Comparison of ENCODE assay signal across 7 mouse cellular contexts in genomic region chr5:45493191-45494092, GRCm38 (mm10). TPM values are rescaled to one million over a fixed set of nuclear protein-coding genes. Genes with fewer than 3 reads are reported as not detected.
A peak's percentile ranks its signal among the peaks of the same experiment; 100 is the strongest.
DNase-seq lines count a peak whose midpoint lies in the region; ATAC-seq lines count a peak whose summit lies in the region.

TSS of gene Lap3 (plus strand) at chr5:45493374.

- peaks cover 34% of the 10 kb centered on the region for H3K36me3 ChIP-seq in embryonic facial prominence, embryonic 10.5 days (replicated peaks)
- H3K36me3 ChIP-seq in limb, embryonic 10.5 days, result peaks cover 34% of the 10 kb centered on the region
- H3K36me3 ChIP-seq in midbrain, embryonic 13.5 days, result peaks cover 18% of the 10 kb centered on the region

- H3K9me3 ChIP-seq in embryonic facial prominence, embryonic 10.5 days, result no peaks in the 10 kb centered on the region
- H3K9me3 ChIP-seq in limb, embryonic 10.5 days (replicated peaks), result no peaks in the 10 kb centered on the region
- H3K9me3 ChIP-seq in midbrain, embryonic 13.5 days, result no peaks in the 10 kb centered on the region

- peak within 1 kb of the TSS; percentile 73 for H3K9ac ChIP-seq in midbrain, embryonic 13.5 days (replicated peaks)

- peaks cover 18% of the 10 kb centered on the region for H3K4me1 ChIP-seq in embryonic facial prominence, embryonic 10.5 days
- peaks cover 15% of the 10 kb centered on the region for H3K4me1 ChIP-seq in limb, embryonic 10.5 days
- peaks cover 23% of the 10 kb centered on the region for H3K4me1 ChIP-seq in midbrain, embryonic 13.5 days (replicated peaks)

- H3K4me2 ChIP-seq in midbrain, embryonic 13.5 days (replicated peaks), result peak within 1 kb of the TSS; percentile 79

- DNase-seq in adrenal gland, postnatal 10 days, result peak; percentile 100
- peak; percentile 100 for DNase-seq in embryonic facial prominence, embryonic 10.5 days (ENCODE audit: low spot score)
- peak; percentile 99 for DNase-seq in kidney, adult 11 months
- DNase-seq in limb, embryonic 10.5 days (ENCODE audit: low spot score), result peak; percentile 99
- peak; percentile 96 for DNase-seq in spleen, adult 12 weeks (ENCODE audit: low spot score)

- peak; percentile 89 for ATAC-seq in granulocyte monocyte progenitor cell, adult 5-6 weeks (replicated peaks; ENCODE audit: poor library complexity, severe bottlenecking)
- peak; percentile 97 for ATAC-seq in midbrain, embryonic 13.5 days

- under 1% methylated on average over 78 of the region's 78 CpGs for WGBS in embryonic facial prominence, embryonic 10.5 days
- under 1% methylated on average over 78 of the region's 78 CpGs for WGBS in limb, embryonic 10.5 days
- WGBS in midbrain, embryonic 13.5 days, result under 1% methylated on average over 78 of the region's 78 CpGs

- peak within 1 kb of the TSS; percentile 90 for H3K27ac ChIP-seq in embryonic facial prominence, embryonic 10.5 days (replicated peaks)
- peak within 1 kb of the TSS; percentile 90 for H3K27ac ChIP-seq in limb, embryonic 10.5 days
- 0 out of 2 replicates have a peak within 1 kb of the TSS, but pooled peaks have one; percentile 33 for H3K27ac ChIP-seq in midbrain, embryonic 13.5 days

- H3K27me3 ChIP-seq in embryonic facial prominence, embryonic 10.5 days (replicated peaks; ENCODE audit: low read depth, poor library complexity, severe bottlenecking), result no peaks in the 10 kb centered on the region; the same call in 1 of the 2 replicates
- no peaks in the 10 kb centered on the region for H3K27me3 ChIP-seq in limb, embryonic 10.5 days (ENCODE audit: low read depth, poor library complexity, severe bottlenecking)
- H3K27me3 ChIP-seq in midbrain, embryonic 13.5 days, result no peaks in the 10 kb centered on the region; the same call in 1 of the 2 replicates

- peak within 1 kb of the TSS; percentile 82 for H3K4me3 ChIP-seq in embryonic facial prominence, embryonic 10.5 days
- H3K4me3 ChIP-seq in limb, embryonic 10.5 days, result peak within 1 kb of the TSS; percentile 80
- H3K4me3 ChIP-seq in midbrain, embryonic 13.5 days (replicated peaks), result peak within 1 kb of the TSS; percentile 67

RNA-seq across cellular contexts. Expression of gene Lap3, which starts in this region (rescaled TPM):
- total RNA-seq in adrenal gland, postnatal 10 days (2021), result 100 to 1,000 TPM; 104 to 117 TPM
- polyA plus RNA-seq in embryonic facial prominence, embryonic 10.5 days (2016; fragmentation: Nextera tagmentation; extraction: Ambion mirVana), result 112 and 115 TPM in 2 replicates
- total RNA-seq in granulocyte monocyte progenitor cell, adult 5-6 weeks (2014; fragmentation: Nextera tagmentation), result 52.4 and 54.4 TPM in 2 replicates
- total RNA-seq in granulocyte monocyte progenitor cell, adult 5-6 weeks (2017), result 59.8 and 68.8 TPM in 2 replicates
- 103 and 121 TPM in 2 replicates for polyA plus RNA-seq in limb, embryonic 10.5 days (2016; fragmentation: Nextera tagmentation; extraction: Ambion mirVana)
- 36.7 and 40.0 TPM in 2 replicates for polyA plus RNA-seq in midbrain, embryonic 13.5 days (2015; fragmentation: Nextera tagmentation; extraction: Ambion mirVana)

Comparison
In these comparisons a context has a peak if more than half of its experiments do, and no peak if none do; other contexts are left out.
1. Peak in every context shown above with its lines: DNase-seq, ATAC-seq, H3K4me3 ChIP-seq and H3K27ac ChIP-seq.
2. H3K27ac ChIP-seq: peak in every context shown above with its lines; median percentile 90 in embryonic facial prominence, embryonic 10.5 days; 90 in limb, embryonic 10.5 days; 33 in midbrain, embryonic 13.5 days.